Mouse (Mus musculus) left cerebral cortex, postnatal 10 days (tissue): ENCODE data around the gene Armc2. TPM values are rescaled to one million over a fixed set of nuclear protein-coding genes. Genes with fewer than 3 reads are reported as not detected.

Source experiments
- DNase-seq, 2 experiments: peaks; one replicate each; pipeline ENCODE4 v3.0.0; 2021 to 2022; ENCODE audit warnings: low spot score in 2 of 2, mixed read lengths in 1 of 2; ENCODE audit errors: extremely low spot score in 1 of 2
- intact Hi-C: fragments of 180-260 bp; cut with DNase I; formaldehyde crosslinking; loops from one replicate; pipeline ENCODE4 v1.15.1; 2025
- total RNA-seq, 2 experiments: library from RNA; stranded (reverse); gene quantifications; 2 replicates each; pipeline ENCODE4 v1.2.3; 2021

Gene Armc2
- total RNA-seq, 2 experiments from 2014 or later, result 15.2 to 15.8 TPM

DNA sequence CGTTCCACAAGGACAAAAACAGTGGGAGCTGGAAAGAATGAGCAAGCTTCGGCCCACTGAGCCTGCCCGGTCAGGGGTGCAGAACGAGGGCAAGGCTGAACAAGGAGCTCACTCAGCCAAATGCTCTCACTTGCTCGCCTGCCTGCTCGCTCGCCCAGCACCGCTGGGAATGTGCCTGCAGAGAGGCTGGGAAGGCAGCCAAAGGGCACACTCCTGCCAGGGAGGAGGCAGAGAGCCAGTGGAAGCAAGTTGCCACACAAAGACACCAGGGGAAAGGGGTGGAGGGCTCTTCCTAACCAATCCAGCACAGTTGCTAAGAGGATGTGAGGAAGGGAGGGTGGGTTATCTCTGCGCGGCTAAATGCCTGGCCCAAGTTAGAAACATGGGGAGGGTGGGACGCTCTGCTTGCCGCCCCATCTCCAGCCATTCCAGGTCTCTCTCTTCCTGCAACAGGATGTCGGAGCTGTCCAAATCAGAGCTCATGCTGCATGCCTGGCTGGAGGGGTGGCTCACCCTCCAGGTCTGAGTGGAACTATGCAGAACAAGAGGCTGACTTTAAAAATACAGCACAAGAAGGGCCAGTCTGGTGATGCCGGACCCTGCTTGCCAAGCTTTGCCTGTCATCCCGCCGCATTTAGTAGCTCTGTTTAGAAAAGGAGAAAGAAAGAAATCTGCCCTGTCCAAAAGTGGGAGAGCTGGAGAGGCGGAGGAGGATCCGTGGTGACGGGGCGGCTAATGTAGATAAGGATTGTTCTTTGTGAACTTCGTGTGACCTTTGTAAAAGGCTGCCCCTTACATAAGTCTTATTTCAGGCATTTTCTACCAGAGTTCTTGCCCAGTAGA is 83.4 kb downstream of the Armc2 start:
- DNase-seq, result peak; percentile 85 to 90
- intact Hi-C loops, result no loop called here

- intact Hi-C loops, result no loop called here
- DNase-seq, result peak in 1 of 2 experiments; percentile 69
Observed at GRCm38 (mm10) chr10:41933536-41933935, 84.7 kb downstream of the Armc2 start.

- no peak for DNase-seq
- intact Hi-C loops, result no loop called here
Observed at GRCm38 (mm10) chr10:41932943-41933342, 85.3 kb downstream of the Armc2 start.

GRCm38 (mm10) chr10:41931962-41932361 is 86.3 kb downstream of the Armc2 start:
- peak; percentile 58 to 76 for DNase-seq
- intact Hi-C loops, result no loop called here

DNA sequence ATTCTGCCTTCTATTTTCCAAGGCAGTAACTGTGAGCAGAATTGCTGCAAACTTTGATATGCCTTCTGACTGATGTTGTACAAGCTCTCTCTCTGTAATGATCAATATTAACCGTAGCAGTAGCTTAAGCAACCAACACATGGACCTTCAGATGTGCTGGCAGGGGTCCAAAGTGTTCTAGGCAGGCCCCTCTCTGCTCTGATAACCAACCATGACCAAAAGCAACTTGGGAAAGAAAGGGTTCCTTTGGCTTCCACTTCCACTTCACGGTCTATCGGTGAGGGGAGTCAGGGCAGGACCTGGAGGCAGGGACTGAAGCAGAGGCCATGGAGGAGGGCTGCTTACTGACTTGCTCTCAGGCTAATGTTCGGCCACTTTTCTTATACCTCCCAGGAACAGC is 87.3 kb downstream of the Armc2 start:
- no peak for DNase-seq
- intact Hi-C loops, result no loop called here

GRCm38 (mm10) chr10:41926726-41927125 is 91.5 kb downstream of the Armc2 start:
- DNase-seq, result no peak
- intact Hi-C loops, result no loop called here

- intact Hi-C loops, result no loop called here
- DNase-seq, result no peak
Observed at GRCm38 (mm10) chr10:41912290-41912994, 105.8 kb downstream of the Armc2 start.

GRCm38 (mm10) chr10:41908899-41909298 is 109.3 kb downstream of the Armc2 start:
- intact Hi-C loops, result no loop called here
- DNase-seq, result no peak

DNA sequence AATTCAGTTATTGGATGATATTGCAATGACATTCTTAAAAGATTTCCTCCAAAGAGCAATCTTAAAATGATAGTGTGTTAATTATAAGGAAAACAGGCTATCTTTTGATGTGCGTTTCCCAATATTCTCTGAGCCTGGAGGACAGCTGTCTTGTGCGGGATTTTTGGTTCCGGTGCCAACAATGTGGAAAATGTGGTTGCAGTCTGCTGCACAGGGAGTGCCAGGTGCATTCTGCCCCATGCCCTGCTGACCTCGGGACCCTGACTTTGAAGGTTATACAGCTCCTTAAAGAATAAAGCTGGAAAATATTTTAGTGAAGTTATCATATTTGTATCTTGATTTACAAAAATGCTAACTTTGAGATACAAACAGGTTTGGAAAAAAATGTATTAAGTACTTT is 110.3 kb downstream of the Armc2 start:
- intact Hi-C loops, result no loop called here

DNA sequence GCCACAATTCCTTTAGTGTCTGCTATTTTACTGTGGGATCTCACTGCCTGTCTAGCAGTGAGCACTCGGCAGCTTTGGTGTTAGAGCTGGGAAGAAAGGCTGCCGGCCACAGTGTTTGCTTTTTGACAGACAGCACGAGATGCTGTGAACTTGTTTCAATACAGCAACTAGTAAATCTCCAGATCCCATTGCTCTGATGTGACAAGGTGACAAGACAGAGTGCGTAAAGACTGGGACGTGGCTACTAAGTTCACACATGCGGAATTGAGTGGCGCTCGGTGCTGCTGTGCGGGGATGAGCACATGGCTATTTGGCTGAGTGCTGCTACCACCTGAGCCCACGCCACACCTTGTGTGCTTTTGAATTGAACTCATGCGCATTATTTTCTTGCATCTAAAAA is 110.8 kb downstream of the Armc2 start:
- DNase-seq, result no peak
- intact Hi-C loops, result no loop called here

More for the DNA sequence above, 110.3 kb downstream of the Armc2 start:
- DNase-seq, result no peak

GRCm38 (mm10) chr10:41901864-41902263 is 116.4 kb downstream of the Armc2 start:
- intact Hi-C loops, result no loop called here
- no peak for DNase-seq

GRCm38 (mm10) chr10:41901456-41901855 is 116.8 kb downstream of the Armc2 start:
- intact Hi-C loops, result no loop called here
- DNase-seq, result no peak

GRCm38 (mm10) chr10:41896865-41897264 is 121.4 kb downstream of the Armc2 start:
- intact Hi-C loops, result no loop called here
- DNase-seq, result no peak

- no peak for DNase-seq
- intact Hi-C loops, result no loop called here
Observed at GRCm38 (mm10) chr10:41896425-41896824, 121.8 kb downstream of the Armc2 start.

- intact Hi-C loops, result no loop called here
- peak in 1 of 2 experiments; percentile 35 for DNase-seq
Observed at GRCm38 (mm10) chr10:41893433-41894411, 124.5 kb downstream of the Armc2 start.

DNA sequence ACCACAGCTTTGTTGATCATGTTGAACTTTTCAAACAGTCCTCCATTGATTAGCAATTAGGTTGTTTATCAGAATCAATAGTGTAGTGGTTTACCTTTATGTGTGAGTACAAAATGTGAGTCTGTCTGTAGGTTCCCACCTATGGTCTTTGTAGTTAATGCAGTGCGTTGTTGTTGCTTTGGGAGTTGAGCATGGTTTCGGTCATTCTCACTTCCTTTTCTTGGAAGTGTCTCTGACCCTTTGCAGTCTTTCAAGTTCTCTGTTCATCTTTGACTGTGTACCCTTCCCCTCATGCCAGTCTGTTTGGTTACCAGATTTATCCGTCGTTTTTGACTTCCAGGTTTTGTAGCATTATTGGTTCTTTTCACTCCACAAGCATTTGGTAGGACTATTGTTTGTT is 126.9 kb downstream of the Armc2 start:
- no peak for DNase-seq
- intact Hi-C loops, result no loop called here

DNA sequence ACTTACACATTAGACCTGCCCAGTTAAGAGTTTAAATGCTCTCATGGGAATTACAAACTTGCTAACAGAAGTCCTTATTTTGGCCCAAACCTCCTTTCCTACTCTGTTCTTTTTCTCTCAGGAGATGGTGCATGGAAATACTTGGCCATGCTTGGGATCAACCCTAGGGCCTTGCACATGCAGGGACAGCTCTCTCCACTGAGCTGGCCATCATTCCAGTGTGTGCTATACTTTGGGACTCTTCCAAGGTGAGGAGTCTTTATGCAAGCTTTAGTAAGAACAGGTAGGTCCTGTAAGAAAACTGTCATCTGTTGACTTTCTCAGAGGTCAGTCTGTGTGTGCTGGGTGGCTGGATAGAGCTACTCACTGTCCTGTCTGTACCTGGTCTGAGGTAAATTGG is 127.7 kb downstream of the Armc2 start:
- DNase-seq, result no peak
- intact Hi-C loops, result no loop called here

DNA sequence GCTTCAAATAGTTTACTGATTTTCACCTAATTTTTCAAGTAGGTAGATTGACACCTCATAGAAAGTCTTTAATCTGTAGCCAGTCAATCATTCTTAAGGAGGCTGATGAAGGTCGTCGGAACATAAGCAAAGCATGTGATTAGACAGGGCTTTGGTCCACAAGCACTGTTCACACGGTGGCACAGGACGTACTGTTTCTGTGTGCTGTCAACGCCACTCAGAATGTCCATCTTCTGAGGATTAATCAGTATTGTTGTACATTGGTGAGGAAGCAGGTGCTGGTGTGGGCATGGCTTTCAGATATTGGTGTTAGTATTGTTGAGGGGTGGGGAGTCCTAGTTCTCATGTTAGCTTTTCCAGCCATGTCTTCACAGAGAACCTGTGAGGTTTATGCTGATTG is 128.7 kb downstream of the Armc2 start:
- intact Hi-C loops, result loop anchor here (5.0 kb wide), 1 partner anchor 52 kb away; no protein-coding TSS in a partner anchor
- DNase-seq, result no peak

GRCm38 (mm10) chr10:41888365-41888941 is 129.8 kb downstream of the Armc2 start:
- DNase-seq, result no peak
- intact Hi-C loops, result loop anchor here (5.0 kb wide), 1 partner anchor 51 kb away; no protein-coding TSS in a partner anchor
